Mouse (Mus musculus): ENCODE results near the gene Frmd8. TPM values are rescaled to one million over a fixed set of nuclear protein-coding genes. Genes with fewer than 3 reads are reported as not detected.
"Not testable (repeated sequence)": the region's sequence is repeated elsewhere in the genome, so short reads cannot be mapped to it uniquely, and the experiment has no call there.

The Frmd8 gene
- polyA plus RNA-seq, 1 experiment from 2014 or later = 14.7 TPM

DNA sequence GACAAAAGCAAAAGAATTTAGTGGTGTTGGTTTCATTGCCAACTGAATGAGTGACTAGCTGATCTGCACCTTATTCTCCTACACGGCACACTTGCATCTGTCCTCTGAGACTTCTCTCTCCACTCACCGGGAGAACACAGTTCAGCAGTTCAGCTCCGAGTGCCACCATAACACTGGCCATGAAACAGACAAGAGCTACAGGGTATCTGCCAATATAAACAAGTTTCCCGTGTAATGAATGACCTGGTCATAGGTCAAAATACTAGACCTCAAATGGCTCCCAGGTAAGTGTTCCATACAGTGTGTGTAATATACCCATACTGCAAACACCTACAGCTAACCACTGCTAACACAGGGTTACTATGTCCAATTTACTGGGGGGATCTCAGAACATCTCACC lies 14.1 kb upstream of the Frmd8 start:
- H3K9me3 ChIP-seq (replicated peaks; ENCODE audit: control insufficient read depth, low read length, poor library complexity, severe bottlenecking) = no peaks in the 10 kb centered on the region
- H3K27me3 ChIP-seq (ENCODE audit: control insufficient read depth, insufficient read depth, low read depth, low read length) = no peaks in the 10 kb centered on the region
- H3K27ac ChIP-seq (ENCODE audit: low read length) = no peak overlapping the region
- peaks cover 7% of the 10 kb centered on the region; the same call in 1 of the 2 replicates for H3K36me3 ChIP-seq (ENCODE audit: control insufficient read depth, insufficient read depth, low read length)
- no peak overlapping the region for H3K4me3 ChIP-seq (ENCODE audit: low read depth, low read length)
- no peak overlapping the region for H3K9ac ChIP-seq (ENCODE audit: low read depth, low read length)
- no peak overlapping the region for H3K4me2 ChIP-seq (ENCODE audit: low read length)
- WGBS = 73% methylated on average over 4 of the region's 4 CpGs
- H3K4me1 ChIP-seq (ENCODE audit: control insufficient read depth, insufficient read depth, low read length) = peaks cover 20% of the 10 kb centered on the region
- ATAC-seq = no peak

DNA sequence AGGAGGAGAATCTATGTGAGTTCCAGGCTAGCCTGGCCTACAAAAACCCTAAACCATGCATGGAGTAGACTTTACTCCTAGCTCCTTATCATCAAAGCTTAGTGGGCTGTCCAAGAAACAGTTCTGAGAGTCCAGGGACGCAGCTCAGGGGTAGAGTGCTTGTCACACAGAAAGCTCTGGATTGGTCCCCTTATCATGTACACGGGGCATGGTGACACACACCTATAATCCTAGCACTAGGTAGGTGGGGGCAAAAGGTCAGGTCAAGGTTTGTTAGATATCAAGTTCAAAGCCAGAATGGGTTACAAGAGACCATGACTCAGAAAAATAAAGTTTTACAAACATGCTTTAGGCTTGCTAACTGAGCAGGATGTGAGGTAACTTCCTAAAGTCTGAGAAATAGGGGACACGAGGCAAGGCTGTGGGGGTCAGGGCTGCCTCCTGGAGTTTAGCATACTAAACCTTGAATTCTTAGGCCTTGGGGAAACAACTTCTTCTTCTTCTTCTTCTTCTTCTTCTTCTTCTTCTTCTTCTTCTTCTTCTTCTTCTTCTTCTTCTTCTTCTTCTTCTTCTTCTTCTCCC lies 12.3 kb upstream of the Frmd8 start:
- Histone ChIP-seq H3K27ac (ENCODE audit: low read length) (no peak overlapping the region), H3K9me3 (replicated peaks; ENCODE audit: control insufficient read depth, low read length, poor library complexity, severe bottlenecking) (no peaks in the 10 kb centered on the region), H3K27me3 (ENCODE audit: control insufficient read depth, insufficient read depth, low read depth, low read length) (no peaks in the 10 kb centered on the region), H3K9ac (ENCODE audit: low read depth, low read length) (no peak overlapping the region), H3K4me1 (ENCODE audit: control insufficient read depth, insufficient read depth, low read length) (peaks cover 10% of the 10 kb centered on the region), H3K4me2 (ENCODE audit: low read length) (no peak overlapping the region), H3K4me3 (ENCODE audit: low read depth, low read length) (no peak overlapping the region), H3K36me3 (ENCODE audit: control insufficient read depth, insufficient read depth, low read length) (peaks cover 7% of the 10 kb centered on the region; the same call in 1 of the 2 replicates)
- ATAC-seq = no peak
- 87% methylated on average over 3 of the region's 3 CpGs for WGBS

DNA sequence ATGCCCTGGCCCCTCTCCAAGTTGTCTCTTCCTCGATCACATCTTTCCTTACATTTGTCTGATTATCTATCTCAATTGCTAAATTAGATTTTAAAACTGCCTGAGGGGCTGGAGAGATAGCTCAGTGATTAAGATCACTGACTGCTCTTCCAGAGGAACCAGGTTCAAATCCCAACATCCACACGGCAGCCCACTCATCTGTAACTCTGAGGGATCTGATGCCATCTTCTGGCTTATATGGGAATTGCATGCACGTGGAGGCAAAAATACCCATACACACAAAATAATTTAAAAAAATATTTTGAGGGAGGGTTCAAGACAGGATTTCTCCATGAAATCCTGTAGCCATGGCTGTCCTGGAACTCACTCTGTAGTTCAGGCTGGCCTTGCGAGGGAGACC lies 10.8 kb upstream of the Frmd8 start:
- Histone ChIP-seq H3K4me1 (ENCODE audit: control insufficient read depth, insufficient read depth, low read length) (peaks cover 2% of the 10 kb centered on the region; the same call in 1 of the 2 replicates), H3K4me3 (ENCODE audit: low read depth, low read length) (no peak overlapping the region), H3K4me2 (ENCODE audit: low read length) (no peak overlapping the region), H3K9me3 (replicated peaks; ENCODE audit: control insufficient read depth, low read length, poor library complexity, severe bottlenecking) (no peaks in the 10 kb centered on the region), H3K27me3 (ENCODE audit: control insufficient read depth, insufficient read depth, low read depth, low read length) (no peaks in the 10 kb centered on the region), H3K36me3 (ENCODE audit: control insufficient read depth, insufficient read depth, low read length) (no peaks in the 10 kb centered on the region), H3K9ac (ENCODE audit: low read depth, low read length) (no peak overlapping the region), H3K27ac (ENCODE audit: low read length) (no peak overlapping the region)
- no peak for ATAC-seq
- WGBS = 57% methylated on average over 4 of the region's 4 CpGs

DNA sequence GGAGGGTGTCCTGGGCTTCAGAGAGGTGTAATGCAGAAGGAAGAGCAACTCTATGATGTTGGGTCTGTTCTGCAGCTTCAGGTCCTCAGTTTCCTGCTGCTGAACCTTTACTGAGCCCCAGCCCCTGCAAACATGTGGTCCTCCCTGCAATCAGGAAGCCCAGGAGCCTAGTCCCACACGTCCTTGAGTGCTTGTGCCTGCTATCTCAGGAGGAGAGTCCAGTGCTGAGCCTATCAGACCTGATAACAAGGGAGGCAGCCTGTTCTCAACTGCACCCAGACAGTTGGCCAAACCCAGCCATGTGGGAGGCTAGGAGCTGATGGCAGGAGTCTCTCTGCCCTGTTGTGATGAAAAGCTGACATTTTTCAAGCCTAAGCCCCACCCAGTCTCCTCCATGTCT lies 8.9 kb upstream of the Frmd8 start:
- Histone ChIP-seq H3K27me3 (ENCODE audit: control insufficient read depth, insufficient read depth, low read depth, low read length) (no peaks in the 10 kb centered on the region), H3K36me3 (ENCODE audit: control insufficient read depth, insufficient read depth, low read length) (no peaks in the 10 kb centered on the region), H3K4me1 (ENCODE audit: control insufficient read depth, insufficient read depth, low read length) (no peaks in the 10 kb centered on the region), H3K9me3 (replicated peaks; ENCODE audit: control insufficient read depth, low read length, poor library complexity, severe bottlenecking) (no peaks in the 10 kb centered on the region), H3K4me3 (ENCODE audit: low read depth, low read length) (no peak overlapping the region), H3K27ac (ENCODE audit: low read length) (no peak overlapping the region), H3K9ac (ENCODE audit: low read depth, low read length) (no peak overlapping the region), H3K4me2 (ENCODE audit: low read length) (no peak overlapping the region)
- 79% methylated on average over 1 of the region's 1 CpGs for WGBS
- ATAC-seq = no peak

DNA sequence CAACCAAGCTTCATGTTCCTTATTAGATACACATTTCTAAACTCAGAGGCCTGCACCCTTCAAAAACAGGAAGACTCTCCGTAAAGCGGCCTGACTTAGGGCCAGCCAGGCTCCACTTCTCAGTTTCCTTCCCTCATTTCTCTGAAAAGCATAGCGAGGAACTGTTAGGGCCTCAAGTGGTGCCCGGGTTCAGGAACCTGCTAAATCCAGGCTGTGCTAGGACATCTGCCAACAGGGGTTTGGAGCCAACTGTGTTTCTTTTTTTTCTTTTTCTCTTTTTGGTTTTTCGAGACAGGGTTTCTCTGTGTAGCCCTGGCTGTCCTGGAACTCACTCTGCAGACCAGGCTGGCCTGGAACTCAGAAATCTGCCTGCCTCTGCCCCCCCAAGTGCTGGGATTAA lies 7.0 kb upstream of the Frmd8 start:
- H3K27me3 ChIP-seq (ENCODE audit: control insufficient read depth, insufficient read depth, low read depth, low read length); H3K4me2 ChIP-seq (ENCODE audit: low read length); H3K9me3 ChIP-seq (replicated peaks; ENCODE audit: control insufficient read depth, low read length, poor library complexity, severe bottlenecking); H3K4me3 ChIP-seq (ENCODE audit: low read depth, low read length); H3K9ac ChIP-seq (ENCODE audit: low read depth, low read length); ATAC-seq; H3K27ac ChIP-seq (ENCODE audit: low read length); H3K36me3 ChIP-seq (ENCODE audit: control insufficient read depth, insufficient read depth, low read length); H3K4me1 ChIP-seq (ENCODE audit: control insufficient read depth, insufficient read depth, low read length): not testable (repeated sequence)
- WGBS = 83% methylated on average over 5 of the region's 5 CpGs

DNA sequence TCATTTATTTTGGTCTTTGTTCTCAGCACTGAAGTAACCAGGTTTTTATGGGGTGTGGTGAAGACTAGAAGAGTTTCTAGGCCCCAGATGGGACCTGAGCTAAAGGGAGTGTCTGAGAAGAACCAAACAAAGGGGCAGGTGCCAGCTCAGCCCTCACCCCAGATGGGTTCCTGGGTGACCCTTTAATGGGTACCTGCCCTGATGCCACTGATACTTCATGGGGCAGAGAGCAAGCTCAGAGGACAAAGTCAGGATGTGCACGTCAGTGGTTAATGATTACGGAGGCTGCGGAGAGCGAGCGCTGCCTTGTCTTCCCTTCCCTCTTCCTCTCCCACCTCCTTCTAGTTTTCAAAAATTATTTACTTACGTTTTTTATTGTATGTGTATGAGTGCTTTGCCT lies 6.1 kb upstream of the Frmd8 start:
- H3K36me3 ChIP-seq (ENCODE audit: control insufficient read depth, insufficient read depth, low read length) = no peaks in the 10 kb centered on the region
- H3K27me3 ChIP-seq (ENCODE audit: control insufficient read depth, insufficient read depth, low read depth, low read length) = no peaks in the 10 kb centered on the region
- no peak overlapping the region for H3K27ac ChIP-seq (ENCODE audit: low read length)
- no peak overlapping the region for H3K4me2 ChIP-seq (ENCODE audit: low read length)
- no peak overlapping the region for H3K4me3 ChIP-seq (ENCODE audit: low read depth, low read length)
- H3K9ac ChIP-seq (ENCODE audit: low read depth, low read length) = no peak overlapping the region
- ATAC-seq = no peak
- H3K9me3 ChIP-seq (replicated peaks; ENCODE audit: control insufficient read depth, low read length, poor library complexity, severe bottlenecking) = no peaks in the 10 kb centered on the region
- H3K4me1 ChIP-seq (ENCODE audit: control insufficient read depth, insufficient read depth, low read length) = no peaks in the 10 kb centered on the region
- WGBS = 96% methylated on average over 6 of the region's 6 CpGs

DNA sequence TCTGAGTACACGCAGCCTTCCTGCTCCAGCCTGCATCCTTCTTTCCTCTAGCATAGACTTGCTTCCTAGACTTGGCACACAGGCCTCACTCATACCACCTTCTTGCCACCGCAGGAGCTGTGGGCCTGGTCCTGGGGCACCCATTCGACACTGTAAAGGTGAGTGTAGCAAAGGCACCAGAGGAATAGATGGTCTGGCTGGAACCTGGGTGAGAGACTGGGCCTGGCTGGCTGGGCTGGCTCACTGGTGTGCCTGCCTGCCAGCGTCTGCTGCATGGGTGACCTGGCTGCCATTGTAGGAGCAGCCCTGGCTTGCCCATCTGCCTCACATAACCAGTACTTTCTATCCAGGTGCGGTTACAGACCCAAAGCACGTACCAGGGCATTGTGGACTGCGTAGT lies 4.7 kb upstream of the Frmd8 start:
- WGBS = 95% methylated on average over 7 of the region's 7 CpGs
- no peaks in the 10 kb centered on the region for H3K9me3 ChIP-seq (replicated peaks; ENCODE audit: control insufficient read depth, low read length, poor library complexity, severe bottlenecking)
- H3K27me3 ChIP-seq (ENCODE audit: control insufficient read depth, insufficient read depth, low read depth, low read length) = no peaks in the 10 kb centered on the region
- no peaks in the 10 kb centered on the region for H3K36me3 ChIP-seq (ENCODE audit: control insufficient read depth, insufficient read depth, low read length)
- no peak overlapping the region for H3K4me3 ChIP-seq (ENCODE audit: low read depth, low read length)
- H3K9ac ChIP-seq (ENCODE audit: low read depth, low read length) = no peak overlapping the region
- H3K4me2 ChIP-seq (ENCODE audit: low read length) = no peak overlapping the region
- H3K27ac ChIP-seq (ENCODE audit: low read length) = no peak overlapping the region
- peaks cover 3% of the 10 kb centered on the region; the same call in 1 of the 2 replicates for H3K4me1 ChIP-seq (ENCODE audit: control insufficient read depth, insufficient read depth, low read length)
- ATAC-seq = no peak

DNA sequence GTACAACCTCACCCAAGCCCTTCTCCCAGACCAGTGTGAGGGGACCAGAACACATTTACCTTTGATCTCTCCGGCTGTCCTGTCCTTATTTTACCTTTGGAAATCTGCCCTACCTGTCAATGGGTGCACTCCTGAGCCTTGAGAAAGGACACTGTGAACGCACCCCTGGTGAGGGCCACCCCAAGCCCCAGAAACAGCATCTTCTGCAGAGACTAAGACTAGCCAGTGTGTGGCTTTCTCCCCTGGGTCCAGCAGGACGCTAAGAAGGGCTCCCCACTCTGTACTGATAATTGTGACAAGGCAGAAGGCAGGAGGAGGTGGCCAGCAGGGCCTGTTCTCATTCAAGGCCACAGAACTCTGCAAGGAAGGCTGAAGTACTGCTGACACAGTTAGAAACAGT lies 3.8 kb upstream of the Frmd8 start:
- ATAC-seq = no peak
- Histone ChIP-seq H3K4me2 (ENCODE audit: low read length) (no peak overlapping the region), H3K27me3 (ENCODE audit: control insufficient read depth, insufficient read depth, low read depth, low read length) (no peaks in the 10 kb centered on the region), H3K27ac (ENCODE audit: low read length) (no peak overlapping the region), H3K9me3 (replicated peaks; ENCODE audit: control insufficient read depth, low read length, poor library complexity, severe bottlenecking) (no peaks in the 10 kb centered on the region), H3K9ac (ENCODE audit: low read depth, low read length) (no peak overlapping the region), H3K4me3 (ENCODE audit: low read depth, low read length) (no peak overlapping the region), H3K4me1 (ENCODE audit: control insufficient read depth, insufficient read depth, low read length) (peaks cover 9% of the 10 kb centered on the region), H3K36me3 (ENCODE audit: control insufficient read depth, insufficient read depth, low read length) (no peaks in the 10 kb centered on the region)
- WGBS = 72% methylated on average over 3 of the region's 3 CpGs

DNA sequence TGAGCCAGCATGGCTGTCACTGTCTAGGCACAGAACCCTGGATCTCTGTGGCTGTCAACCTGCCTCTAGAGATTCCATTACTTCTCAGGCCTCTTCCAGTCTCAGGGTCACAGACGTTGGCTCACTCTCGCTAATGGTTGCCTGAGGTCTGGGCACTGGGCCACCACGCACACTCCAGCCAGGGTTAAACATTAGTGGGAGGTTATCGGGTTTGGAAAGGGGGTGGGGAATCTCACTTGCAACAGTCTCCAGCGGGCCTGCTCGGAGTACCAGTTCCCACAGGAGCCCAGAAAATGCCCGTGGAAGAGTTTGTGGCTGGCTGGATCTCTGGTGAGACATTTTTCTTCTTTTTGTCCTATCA lies 3.3 kb upstream of the Frmd8 start:
- Histone ChIP-seq H3K9me3 (replicated peaks; ENCODE audit: control insufficient read depth, low read length, poor library complexity, severe bottlenecking) (no peaks in the 10 kb centered on the region), H3K9ac (ENCODE audit: low read depth, low read length) (no peak overlapping the region), H3K27me3 (ENCODE audit: control insufficient read depth, insufficient read depth, low read depth, low read length) (no peaks in the 10 kb centered on the region), H3K4me3 (ENCODE audit: low read depth, low read length) (no peak overlapping the region), H3K27ac (ENCODE audit: low read length) (no peak overlapping the region), H3K4me2 (ENCODE audit: low read length) (no peak overlapping the region), H3K4me1 (ENCODE audit: control insufficient read depth, insufficient read depth, low read length) (peaks cover 12% of the 10 kb centered on the region), H3K36me3 (ENCODE audit: control insufficient read depth, insufficient read depth, low read length) (no peaks in the 10 kb centered on the region)
- 76% methylated on average over 7 of the region's 7 CpGs for WGBS
- ATAC-seq = no peak

Measured in midbrain, embryonic 16.5 days (tissue).